ENCODE assay signal across 8 mouse cellular contexts in the genomic region with DNA sequence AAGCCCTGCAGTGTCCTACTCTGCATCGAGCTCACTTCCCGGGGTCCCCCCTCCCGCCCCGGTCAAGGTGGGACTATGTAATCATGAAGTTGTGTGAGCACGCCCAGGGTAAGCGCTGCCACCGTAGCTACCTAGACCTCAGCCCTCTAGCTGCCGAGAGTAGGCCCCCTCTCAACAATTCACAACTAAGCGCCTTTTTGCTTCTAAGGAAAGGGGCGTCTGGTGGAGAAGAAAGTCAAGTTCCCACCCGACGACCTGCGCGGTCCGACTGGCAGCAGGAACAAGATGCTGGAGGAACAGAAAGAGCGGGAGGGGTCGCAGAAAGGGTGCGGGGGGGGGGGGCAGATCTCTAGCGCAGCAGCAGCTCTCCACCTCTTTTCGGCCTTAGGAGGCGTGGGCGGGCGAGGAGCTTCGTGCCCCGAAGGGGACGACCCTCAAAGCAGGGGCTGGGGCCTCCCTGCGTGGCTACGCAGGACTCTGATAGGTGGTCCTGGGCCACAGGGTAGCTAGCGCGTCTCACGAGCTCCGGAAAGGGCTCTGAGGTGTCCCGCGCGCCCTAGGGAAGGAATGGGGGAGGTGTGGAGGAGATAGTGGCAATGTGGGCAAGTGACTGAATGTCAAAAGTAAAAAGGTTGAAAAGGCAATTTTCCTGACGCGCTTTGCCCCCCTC. TPM values are rescaled to one million over a fixed set of nuclear protein-coding genes. Genes with fewer than 3 reads are reported as not detected.
DNase-seq lines count a peak whose midpoint lies in the region; ATAC-seq and TF ChIP-seq lines count a peak whose summit lies in the region.

No protein-coding gene starts in this region.

- H3K27me3 ChIP-seq in heart, postnatal 0 days (ENCODE audit: control insufficient read depth, insufficient read depth, low read length): peaks cover 80% of the 10 kb centered on the region
- H3K27me3 ChIP-seq in limb, embryonic 12.5 days: peaks cover 63% of the 10 kb centered on the region
- H3K27me3 ChIP-seq in neural tube, embryonic 12.5 days (replicated peaks): peaks cover 24% of the 10 kb centered on the region
- peaks cover 8% of the 10 kb centered on the region; the same call in 1 of the 2 replicates for H3K27me3 ChIP-seq in cerebellum, adult 2 months (ENCODE audit: control insufficient read depth, insufficient read depth, low read length)

- peak overlapping the region; percentile 14; the same call in 1 of the 2 replicates for H3K27ac ChIP-seq in heart, postnatal 0 days (ENCODE audit: low read depth)
- H3K27ac ChIP-seq in limb, embryonic 12.5 days: peak overlapping the region; percentile 29; the same call in 1 of the 2 replicates
- no peak overlapping the region for H3K27ac ChIP-seq in neural tube, embryonic 12.5 days
- no peak overlapping the region for H3K27ac ChIP-seq in cerebellum, adult 2 months (ENCODE audit: insufficient read depth, low read length)

- peak; percentile 43 for DNase-seq in ES-CJ7 (ENCODE audit: low read depth, low spot score)
- DNase-seq in brain, embryonic 14.5 days (ENCODE audit: low read depth): peak; percentile 60
- no peak for DNase-seq in heart, postnatal 0 days (ENCODE audit: low spot score)
- DNase-seq in right cerebral cortex, postnatal 36 days (ENCODE audit: low spot score in 2 of 2): no peak
- no peak for DNase-seq in B cell, adult 2 months
- DNase-seq in cerebellum, adult 2 months: no peak

- H3K36me3 ChIP-seq in heart, postnatal 0 days (replicated peaks; ENCODE audit: control insufficient read depth, insufficient read depth, low read length): no peaks in the 10 kb centered on the region
- H3K36me3 ChIP-seq in limb, embryonic 12.5 days: no peaks in the 10 kb centered on the region
- H3K36me3 ChIP-seq in neural tube, embryonic 12.5 days: no peaks in the 10 kb centered on the region

- 7% methylated on average over 36 of the region's 37 CpGs for WGBS in heart, postnatal 0 days
- WGBS in limb, embryonic 12.5 days: under 1% methylated on average over 36 of the region's 37 CpGs
- WGBS in neural tube, embryonic 12.5 days: under 1% methylated on average over 37 of the region's 37 CpGs
- WGBS in cerebellum, adult 2 months: 10% methylated on average over 37 of the region's 37 CpGs

- no peak for ATAC-seq in heart, postnatal 0 days (ENCODE audit: insufficient read depth, low read depth)
- no peak for ATAC-seq in limb, embryonic 12.5 days (ENCODE audit: insufficient number of reproducible peaks, insufficient read depth, low FRiP score, low TSS enrichment, low read depth)
- ATAC-seq in neural tube, embryonic 12.5 days (ENCODE audit: low FRiP score, low read depth): peak; percentile 45; the same call in 1 of the 2 replicates

- H3K9me3 ChIP-seq in heart, postnatal 0 days (replicated peaks; ENCODE audit: control insufficient read depth, low read length): no peaks in the 10 kb centered on the region
- no peaks in the 10 kb centered on the region for H3K9me3 ChIP-seq in limb, embryonic 12.5 days
- H3K9me3 ChIP-seq in neural tube, embryonic 12.5 days: no peaks in the 10 kb centered on the region

- H3K4me2 ChIP-seq in heart, postnatal 0 days (ENCODE audit: low read depth, low read length): peak overlapping the region; percentile 62
- H3K4me2 ChIP-seq in limb, embryonic 12.5 days: peak overlapping the region; percentile 69
- H3K4me2 ChIP-seq in neural tube, embryonic 12.5 days (replicated peaks): peak overlapping the region; percentile 73

- H3K4me1 ChIP-seq in heart, postnatal 0 days (ENCODE audit: control insufficient read depth, insufficient read depth): no peaks in the 10 kb centered on the region
- peaks cover 39% of the 10 kb centered on the region for H3K4me1 ChIP-seq in limb, embryonic 12.5 days (replicated peaks)
- H3K4me1 ChIP-seq in neural tube, embryonic 12.5 days: peaks cover 27% of the 10 kb centered on the region
- no peaks in the 10 kb centered on the region for H3K4me1 ChIP-seq in cerebellum, adult 2 months (ENCODE audit: control insufficient read depth, insufficient read depth, low read length)

- H3K4me3 ChIP-seq in heart, postnatal 0 days (ENCODE audit: low read depth, low read length): peak overlapping the region; percentile 45
- H3K4me3 ChIP-seq in limb, embryonic 12.5 days (replicated peaks): peak overlapping the region; percentile 39
- H3K4me3 ChIP-seq in neural tube, embryonic 12.5 days: peak overlapping the region; percentile 34
- H3K4me3 ChIP-seq in cerebellum, adult 2 months (replicated peaks; ENCODE audit: insufficient read depth, low read depth, low read length): no peak overlapping the region

- no peak for TF ChIP-seq POLR2A in brain, embryonic 14.5 days (IDR thresholded peaks at IDR 0.05; ENCODE audit: borderline replicate concordance, extremely low read depth, insufficient read depth, insufficient read length, poor library complexity, severe bottlenecking)
- no peak for TF ChIP-seq POLR2A in cerebellum, adult 2 months (IDR thresholded peaks at IDR 0.05; ENCODE audit: borderline replicate concordance, insufficient read depth, low read length)

- H3K9ac ChIP-seq in heart, postnatal 0 days (replicated peaks; ENCODE audit: low read depth, low read length): peak overlapping the region; percentile 32
- peak overlapping the region; percentile 57 for H3K9ac ChIP-seq in limb, embryonic 12.5 days (replicated peaks)
- H3K9ac ChIP-seq in neural tube, embryonic 12.5 days: peak overlapping the region; percentile 53

- TF ChIP-seq EP300 in heart, postnatal 0 days (IDR thresholded peaks at IDR 0.05; ENCODE audit: low read depth): no peak

- no peak for TF ChIP-seq CTCF in brain, embryonic 14.5 days (IDR thresholded peaks at IDR 0.05; ENCODE audit: borderline replicate concordance, extremely low read depth, insufficient read depth, insufficient read length)
- TF ChIP-seq CTCF in heart, postnatal 0 days (IDR thresholded peaks at IDR 0.05; ENCODE audit: low read depth): no peak
- no peak for TF ChIP-seq CTCF in cerebellum, adult 2 months (IDR thresholded peaks at IDR 0.05; ENCODE audit: borderline replicate concordance, insufficient read depth, low read depth, low read length)

RNA-seq across cellular contexts. Expression of a gene that starts 2.7 kb away (rescaled TPM):
- polyA plus RNA-seq in brain, embryonic 14.5 days (2012; rRNA removed): 244 and 291 TPM in 2 replicates
- 7.5 and 8.3 TPM in 2 replicates for total RNA-seq in heart, postnatal 0 days (2014; rRNA removed; ENCODE audit: low replicate concordance)
- polyA plus RNA-seq in heart, postnatal 0 days (2015; fragmentation: Nextera tagmentation; extraction: Ambion mirVana): 18.2 and 18.9 TPM in 2 replicates
- 71.8 and 76.9 TPM in 2 replicates for polyA plus RNA-seq in limb, embryonic 12.5 days (2016; fragmentation: Nextera tagmentation; extraction: Ambion mirVana)
- polyA plus RNA-seq in neural tube, embryonic 12.5 days (2016; fragmentation: Nextera tagmentation; extraction: Ambion mirVana): 101 and 103 TPM in 2 replicates
- 25.5 and 28.9 TPM in 2 replicates for polyA plus RNA-seq in cerebellum, adult 2 months (2012; rRNA removed)

Comparison
In these comparisons a context has a peak if more than half of its experiments do, and no peak if none do; other contexts are left out.
1. DNase-seq: peak in ES-CJ7 (single experiment) and brain, embryonic 14.5 days (single experiment); none in heart, postnatal 0 days (single experiment), right cerebral cortex, postnatal 36 days (0 of 2), B cell, adult 2 months (0 of 2) and cerebellum, adult 2 months (0 of 2).
2. H3K27ac ChIP-seq: peak in heart, postnatal 0 days (single experiment) and limb, embryonic 12.5 days (single experiment); none in neural tube, embryonic 12.5 days (single experiment) and cerebellum, adult 2 months (single experiment).
3. Peak in every context shown above with its lines, with median percentiles within 50 percentile points of each other: H3K4me2 ChIP-seq and H3K9ac ChIP-seq.